ENCODE assay signal across 23 mouse cellular contexts in the genomic region with DNA sequence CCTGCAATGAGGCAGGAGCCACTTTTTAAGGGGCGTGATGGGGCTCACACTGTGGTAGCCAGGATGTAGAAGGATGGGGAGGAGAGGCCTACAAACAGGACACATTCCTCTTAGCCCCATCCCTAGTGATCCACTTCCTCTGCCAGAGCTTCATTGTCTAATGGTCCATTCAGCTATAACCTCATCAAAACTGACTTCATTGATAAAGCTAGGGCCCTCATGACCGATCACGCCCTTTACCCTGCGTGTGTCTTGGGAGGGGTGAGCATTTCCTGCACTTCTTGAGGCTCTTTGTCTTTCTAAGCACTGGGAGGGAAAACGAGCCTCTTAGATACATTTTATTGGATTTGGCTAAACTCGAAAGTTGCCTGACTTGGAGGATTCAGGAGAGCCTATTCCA.
A peak's percentile ranks its signal among the peaks of the same experiment; 100 is the strongest.
DNase-seq lines count a peak whose midpoint lies in the region; ATAC-seq lines count a peak whose summit lies in the region.
"Had no signal": no experiment of that assay in that cellular context is flagged by ENCODE, and none has a peak within 500 bp of the region (broad histone marks: within the 10 kb centered on the region; RNA-seq: fewer than 3 reads in every experiment).

No protein-coding gene starts in this region.

- no peak overlapping the region for H3K9ac ChIP-seq in limb, embryonic 13.5 days
- H3K9ac ChIP-seq in hindbrain, embryonic 13.5 days, result no peak overlapping the region
- H3K9ac ChIP-seq: embryonic facial prominence, embryonic 13.5 days; embryonic facial prominence, embryonic 15.5 days; forebrain, embryonic 12.5 days had no signal

- no peak for ATAC-seq in limb, embryonic 13.5 days (ENCODE audit: low FRiP score, low read depth)
- no peak for ATAC-seq in hindbrain, embryonic 13.5 days (ENCODE audit: low FRiP score)
- ATAC-seq: CD4-positive, CD25-positive, alpha-beta regulatory T cell, adult 4 months; forebrain, embryonic 14.5 days; forebrain, embryonic 16.5 days had no signal

- H3K9me3 ChIP-seq in limb, embryonic 13.5 days, result no peaks in the 10 kb centered on the region
- H3K9me3 ChIP-seq in hindbrain, embryonic 13.5 days, result no peaks in the 10 kb centered on the region
- H3K9me3 ChIP-seq: embryonic facial prominence, embryonic 13.5 days; embryonic facial prominence, embryonic 15.5 days; forebrain, embryonic 10.5 days; forebrain, embryonic 12.5 days had no signal

- DNase-seq in ES-CJ7 (ENCODE audit: low read depth, low spot score) (peak; percentile 46), ZHBTc4 (ENCODE audit: low read depth, low spot score) (peak; percentile 67)
- DNase-seq in cerebellum, adult 8-10 months, result no peak
- DNase-seq: adrenal gland, adult 8-10 months; adrenal gland, postnatal 14 days; adrenal gland, postnatal 36 days; B cell, adult 2 months; cerebellum, adult 11-12 months; cerebellum, adult 2 months; cerebellum, adult 9-11 months; cerebellum, postnatal 14 days; cerebellum, postnatal 36 days; embryo, embryonic 11 days had no signal

- H3K4me2 ChIP-seq in limb, embryonic 13.5 days (replicated peaks), result no peak overlapping the region
- H3K4me2 ChIP-seq in hindbrain, embryonic 13.5 days, result no peak overlapping the region
- H3K4me2 ChIP-seq: embryonic facial prominence, embryonic 13.5 days; embryonic facial prominence, embryonic 15.5 days; forebrain, embryonic 12.5 days had no signal

- 66% methylated on average over 6 of the region's 6 CpGs for WGBS in limb, embryonic 13.5 days
- 84% methylated on average over 6 of the region's 6 CpGs for WGBS in hindbrain, embryonic 13.5 days

- H3K36me3 ChIP-seq in limb, embryonic 13.5 days, result no peaks in the 10 kb centered on the region
- no peaks in the 10 kb centered on the region for H3K36me3 ChIP-seq in hindbrain, embryonic 13.5 days
- H3K36me3 ChIP-seq: embryonic facial prominence, embryonic 13.5 days; embryonic facial prominence, embryonic 15.5 days; forebrain, embryonic 10.5 days; forebrain, embryonic 12.5 days had no signal

- H3K27ac ChIP-seq in limb, embryonic 13.5 days, result 0 out of 2 replicates have a peak overlapping the region, but pooled peaks have one; percentile 22
- H3K27ac ChIP-seq in hindbrain, embryonic 13.5 days, result no peak overlapping the region
- H3K27ac ChIP-seq: embryonic facial prominence, embryonic 15.5 days; forebrain, embryonic 10.5 days; forebrain, embryonic 12.5 days had no signal

- peaks cover 68% of the 10 kb centered on the region for H3K4me1 ChIP-seq in limb, embryonic 13.5 days
- H3K4me1 ChIP-seq in hindbrain, embryonic 13.5 days (replicated peaks), result peaks cover 4% of the 10 kb centered on the region; the same call in 1 of the 2 replicates

- H3K27me3 ChIP-seq in limb, embryonic 13.5 days, result peaks cover 30% of the 10 kb centered on the region; the same call in 1 of the 2 replicates
- no peaks in the 10 kb centered on the region for H3K27me3 ChIP-seq in hindbrain, embryonic 13.5 days
- H3K27me3 ChIP-seq: embryonic facial prominence, embryonic 13.5 days; embryonic facial prominence, embryonic 15.5 days; forebrain, embryonic 12.5 days had no signal

- H3K4me3 ChIP-seq in limb, embryonic 13.5 days, result no peak overlapping the region
- H3K4me3 ChIP-seq in hindbrain, embryonic 13.5 days, result no peak overlapping the region
- H3K4me3 ChIP-seq: embryonic facial prominence, embryonic 13.5 days; embryonic facial prominence, embryonic 15.5 days; erythroblast, embryonic 14.5 days; forebrain, embryonic 10.5 days; forebrain, embryonic 12.5 days had no signal
